Comparison of ENCODE assay signal across 8 mouse cellular contexts in the genomic region with DNA sequence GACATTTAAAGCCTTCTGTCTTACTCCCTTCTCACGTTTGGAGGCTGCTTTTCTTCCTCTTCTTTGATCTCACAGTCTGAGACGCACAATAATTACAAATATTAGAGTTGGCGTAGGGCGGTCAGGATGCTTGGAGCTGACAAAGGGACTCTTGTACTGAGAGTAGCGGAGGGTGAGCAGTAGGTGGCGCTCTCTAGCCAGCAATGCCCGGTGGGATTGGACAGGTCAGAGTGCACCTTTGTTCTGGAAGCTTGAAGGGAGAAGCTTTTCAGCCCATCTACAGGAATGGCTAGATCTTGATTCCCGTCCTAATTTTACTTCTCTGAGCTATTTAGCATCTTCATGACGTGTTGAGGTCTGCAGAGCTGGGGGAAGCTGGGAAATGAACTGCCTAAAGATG.
DNase-seq lines count a peak whose midpoint lies in the region; ATAC-seq and TF ChIP-seq lines count a peak whose summit lies in the region.

No protein-coding gene starts in this region.

- no peak overlapping the region for H3K4me3 ChIP-seq in liver, embryonic 12.5 days
- H3K4me3 ChIP-seq in heart, adult 2 months = no peak overlapping the region
- no peak overlapping the region for H3K4me3 ChIP-seq in limb, embryonic 14.5 days (replicated peaks; ENCODE audit: low read length)

- no peaks in the 10 kb centered on the region for H3K79me2 ChIP-seq in heart, adult 2 months (replicated peaks; ENCODE audit: control insufficient read depth, insufficient read depth, low read length)

- H3K9ac ChIP-seq in liver, embryonic 12.5 days = no peak overlapping the region
- H3K9ac ChIP-seq in heart, adult 2 months (ENCODE audit: low read depth, low read length) = no peak overlapping the region
- no peak overlapping the region for H3K9ac ChIP-seq in limb, embryonic 14.5 days (ENCODE audit: low read depth, low read length, severe bottlenecking)

- TF ChIP-seq CTCF in heart, adult 2 months (IDR thresholded peaks at IDR 0.05) = peak; percentile 95

- 16% methylated on average over 9 of the region's 9 CpGs for WGBS in liver, embryonic 12.5 days (ENCODE audit: insufficient replicate concordance)
- 12% methylated on average over 9 of the region's 9 CpGs for WGBS in heart, adult 2 months
- 5% methylated on average over 9 of the region's 9 CpGs for WGBS in limb, embryonic 14.5 days

- no peak for ATAC-seq in liver, embryonic 12.5 days
- peak; percentile 76; the same call in 1 of the 2 replicates for ATAC-seq in limb, embryonic 14.5 days (ENCODE audit: low FRiP score, low read depth)

- no peak for TF ChIP-seq POLR2A in heart, adult 2 months (IDR thresholded peaks at IDR 0.05; ENCODE audit: insufficient read depth, low read depth, low read length)
- no peak for TF ChIP-seq POLR2A in limb, embryonic 14.5 days (IDR thresholded peaks at IDR 0.05; ENCODE audit: borderline replicate concordance, extremely low read depth, insufficient read depth, insufficient read length)

- H3K4me2 ChIP-seq in liver, embryonic 12.5 days = no peak overlapping the region
- no peak overlapping the region for H3K4me2 ChIP-seq in limb, embryonic 14.5 days (replicated peaks; ENCODE audit: low read depth, low read length, severe bottlenecking)

- no peaks in the 10 kb centered on the region for H3K4me1 ChIP-seq in liver, embryonic 12.5 days
- no peaks in the 10 kb centered on the region for H3K4me1 ChIP-seq in heart, adult 2 months (ENCODE audit: control insufficient read depth, insufficient read depth, low read length)
- H3K4me1 ChIP-seq in limb, embryonic 14.5 days (ENCODE audit: control insufficient read depth, insufficient read depth, low read length) = 0 out of 2 replicates have a peak, but pooled peaks cover 4% of the 10 kb centered on the region

- TF ChIP-seq EP300 in heart, adult 2 months (IDR thresholded peaks at IDR 0.05; ENCODE audit: insufficient read depth, low read depth, low read length) = peak; percentile 88

- no peaks in the 10 kb centered on the region for H3K27me3 ChIP-seq in liver, embryonic 12.5 days (replicated peaks)
- no peaks in the 10 kb centered on the region for H3K27me3 ChIP-seq in heart, adult 2 months (ENCODE audit: control insufficient read depth, insufficient read depth, low read length)
- no peaks in the 10 kb centered on the region for H3K27me3 ChIP-seq in limb, embryonic 14.5 days (ENCODE audit: control insufficient read depth, insufficient read depth, low read length)

- H3K27ac ChIP-seq in liver, embryonic 12.5 days = no peak overlapping the region
- no peak overlapping the region for H3K27ac ChIP-seq in heart, adult 2 months
- no peak overlapping the region for H3K27ac ChIP-seq in limb, embryonic 14.5 days (replicated peaks; ENCODE audit: low read depth, low read length)

- H3K9me3 ChIP-seq in liver, embryonic 12.5 days (replicated peaks) = no peaks in the 10 kb centered on the region
- H3K9me3 ChIP-seq in limb, embryonic 14.5 days (ENCODE audit: control insufficient read depth, low read length) = peaks cover 4% of the 10 kb centered on the region; the same call in 1 of the 2 replicates

- no peaks in the 10 kb centered on the region for H3K36me3 ChIP-seq in liver, embryonic 12.5 days
- no peaks in the 10 kb centered on the region for H3K36me3 ChIP-seq in heart, adult 2 months (ENCODE audit: control insufficient read depth, insufficient read depth, low read length)
- no peaks in the 10 kb centered on the region for H3K36me3 ChIP-seq in limb, embryonic 14.5 days (ENCODE audit: control insufficient read depth, insufficient read depth, low read length)

- peak; percentile 67 for DNase-seq in liver
- DNase-seq in embryo, embryonic 9.5 days (ENCODE audit: extremely low spot score) = peak; percentile 82
- peak; percentile 75 to 81 for DNase-seq in heart, adult 2 months
- DNase-seq in kidney, adult 8-10 months = peak; percentile 58 to 81
- peak; percentile 82 for DNase-seq in limb, embryonic 14.5 days (ENCODE audit: low spot score)
- DNase-seq in natural killer cell, adult 2 months (ENCODE audit: low spot score in 2 of 2) = peak; percentile 21 to 63
- DNase-seq in spleen, postnatal 4 days (ENCODE audit: low spot score in 2 of 2) = peak; percentile 45 to 81

- intact Hi-C loops in heart, adult 2 months (cut with DNase I) = loop anchor here (1.0 to 2.0 kb wide), 2 partner anchors 385 to 453 kb away; a partner anchor contains a TSS
